Comparison of ENCODE assay signal across 14 mouse cellular contexts in the genomic region with DNA sequence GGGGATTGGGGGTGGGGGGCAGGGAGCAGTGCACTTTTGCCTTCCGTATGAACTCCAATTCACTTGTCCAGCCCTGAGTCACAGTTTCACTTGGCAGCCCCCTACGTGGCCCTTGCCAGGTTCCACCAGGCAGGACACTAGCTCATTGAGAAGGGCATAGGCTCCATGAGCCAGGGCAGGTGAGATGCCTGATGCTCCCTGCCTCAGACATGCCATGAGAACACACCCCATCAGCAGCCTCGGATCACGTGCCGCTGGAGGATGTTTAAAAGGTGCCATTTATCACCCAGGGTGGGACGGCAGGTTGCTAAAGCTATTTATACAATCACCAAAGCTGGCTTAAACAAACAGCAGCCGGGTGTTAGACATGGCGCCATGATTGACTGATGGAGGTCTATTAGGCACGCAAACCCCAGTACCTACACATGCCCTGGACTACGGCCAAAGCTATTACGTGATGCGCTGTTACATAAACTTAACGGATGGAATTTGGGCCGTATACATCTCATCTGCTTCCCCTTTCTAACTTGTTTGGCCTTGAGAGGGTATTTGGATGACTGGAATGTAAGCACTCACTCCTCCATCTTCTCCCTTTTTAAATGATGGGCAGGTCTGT.
DNase-seq lines count a peak whose midpoint lies in the region; ATAC-seq and TF ChIP-seq lines count a peak whose summit lies in the region.
"Had no signal": no experiment of that assay in that cellular context is flagged by ENCODE, and none has a peak within 500 bp of the region (broad histone marks: within the 10 kb centered on the region; RNA-seq: fewer than 3 reads in every experiment).

No protein-coding gene starts in this region.

- TF ChIP-seq CTCF in gastrocnemius, adult 2 months (IDR thresholded peaks at IDR 0.05): no peak

- no peak for DNase-seq in forebrain, embryonic 10.5 days (ENCODE audit: extremely low spot score, low spot score)
- DNase-seq in lung, postnatal 14 days: no peak
- DNase-seq in kidney, postnatal 36 days: peak; percentile 12 to 29
- DNase-seq in yolk sac, embryonic 10.5 days (ENCODE audit: low spot score): peak; percentile 30
- no peak for DNase-seq in gastrocnemius, adult 2 months
- DNase-seq: cerebellum, postnatal 25 days; right cerebral cortex, postnatal 14 days; thymus, postnatal 14 days had no signal

- H3K9ac ChIP-seq in forebrain, embryonic 16.5 days (replicated peaks; ENCODE audit: low read depth, low read length): no peak overlapping the region
- no peak overlapping the region for H3K9ac ChIP-seq in lung, embryonic 16.5 days (ENCODE audit: low read length)
- no peak overlapping the region for H3K9ac ChIP-seq in hindbrain, embryonic 12.5 days

- no peaks in the 10 kb centered on the region for H3K36me3 ChIP-seq in forebrain, embryonic 10.5 days (replicated peaks)
- no peaks in the 10 kb centered on the region for H3K36me3 ChIP-seq in forebrain, embryonic 16.5 days (ENCODE audit: control insufficient read depth, insufficient read depth)
- H3K36me3 ChIP-seq in lung, embryonic 16.5 days (ENCODE audit: control insufficient read depth, insufficient read depth, low read length): no peaks in the 10 kb centered on the region
- no peaks in the 10 kb centered on the region for H3K36me3 ChIP-seq in hindbrain, embryonic 12.5 days
- H3K36me3 ChIP-seq: heart, embryonic 10.5 days had no signal

- H3K4me3 ChIP-seq in forebrain, embryonic 10.5 days: no peak overlapping the region
- no peak overlapping the region for H3K4me3 ChIP-seq in forebrain, embryonic 16.5 days (replicated peaks; ENCODE audit: low read length)
- no peak overlapping the region for H3K4me3 ChIP-seq in lung, embryonic 16.5 days (ENCODE audit: low read length)
- no peak overlapping the region for H3K4me3 ChIP-seq in hindbrain, embryonic 12.5 days
- no peak overlapping the region for H3K4me3 ChIP-seq in gastrocnemius, adult 2 months
- H3K4me3 ChIP-seq: heart, embryonic 10.5 days; left cerebral cortex, adult 2 months had no signal

- no peak overlapping the region for H3K4me2 ChIP-seq in forebrain, embryonic 16.5 days (ENCODE audit: low read length)
- no peak overlapping the region for H3K4me2 ChIP-seq in lung, embryonic 16.5 days (ENCODE audit: low read depth, low read length)
- no peak overlapping the region for H3K4me2 ChIP-seq in hindbrain, embryonic 12.5 days (replicated peaks)

- WGBS in forebrain, embryonic 10.5 days: 80% methylated on average over 14 of the region's 14 CpGs
- WGBS in forebrain, embryonic 16.5 days: 68% methylated on average over 14 of the region's 14 CpGs
- 16% methylated on average over 14 of the region's 14 CpGs for WGBS in lung, embryonic 16.5 days
- 64% methylated on average over 14 of the region's 14 CpGs for WGBS in hindbrain, embryonic 12.5 days

- peaks cover 21% of the 10 kb centered on the region for H3K4me1 ChIP-seq in forebrain, embryonic 10.5 days
- H3K4me1 ChIP-seq in forebrain, embryonic 16.5 days (replicated peaks; ENCODE audit: control insufficient read depth, insufficient read depth, low read length): no peaks in the 10 kb centered on the region
- peaks cover 12% of the 10 kb centered on the region for H3K4me1 ChIP-seq in lung, embryonic 16.5 days (replicated peaks; ENCODE audit: control insufficient read depth, insufficient read depth, low read length)
- H3K4me1 ChIP-seq in hindbrain, embryonic 12.5 days: no peaks in the 10 kb centered on the region

- H3K27ac ChIP-seq in forebrain, embryonic 10.5 days: peak overlapping the region; percentile 17; the same call in 1 of the 2 replicates
- H3K27ac ChIP-seq in forebrain, embryonic 16.5 days (ENCODE audit: low read length): no peak overlapping the region
- H3K27ac ChIP-seq in lung, embryonic 16.5 days (ENCODE audit: low read length): no peak overlapping the region
- no peak overlapping the region for H3K27ac ChIP-seq in hindbrain, embryonic 12.5 days
- no peak overlapping the region for H3K27ac ChIP-seq in gastrocnemius, adult 2 months
- H3K27ac ChIP-seq: heart, embryonic 10.5 days; left cerebral cortex, adult 2 months had no signal

- no peaks in the 10 kb centered on the region for H3K27me3 ChIP-seq in forebrain, embryonic 10.5 days (ENCODE audit: poor library complexity, severe bottlenecking)
- no peaks in the 10 kb centered on the region for H3K27me3 ChIP-seq in forebrain, embryonic 16.5 days (replicated peaks; ENCODE audit: control insufficient read depth, insufficient read depth, low read length)
- no peaks in the 10 kb centered on the region for H3K27me3 ChIP-seq in lung, embryonic 16.5 days (ENCODE audit: control insufficient read depth, insufficient read depth, low read depth, low read length)
- no peaks in the 10 kb centered on the region for H3K27me3 ChIP-seq in hindbrain, embryonic 12.5 days

- H3K9me3 ChIP-seq in forebrain, embryonic 10.5 days: no peaks in the 10 kb centered on the region
- H3K9me3 ChIP-seq in forebrain, embryonic 16.5 days (ENCODE audit: control insufficient read depth, low read length): no peaks in the 10 kb centered on the region
- H3K9me3 ChIP-seq in lung, embryonic 16.5 days (ENCODE audit: control insufficient read depth, low read length): no peaks in the 10 kb centered on the region
- H3K9me3 ChIP-seq in hindbrain, embryonic 12.5 days (replicated peaks): no peaks in the 10 kb centered on the region
- H3K9me3 ChIP-seq: heart, embryonic 10.5 days had no signal

- no peak for ATAC-seq in forebrain, embryonic 16.5 days
- ATAC-seq in lung, embryonic 16.5 days (ENCODE audit: low read depth): 0 out of 2 replicates have a peak, but pooled peaks have one; percentile 30
- ATAC-seq in hindbrain, embryonic 12.5 days (ENCODE audit: low FRiP score): no peak
- ATAC-seq: activated CD4-positive, CD25-positive, alpha-beta regulatory T cell, adult 4 months had no signal

- intact Hi-C loops in gastrocnemius, adult 2 months (cut with DNase I): no loop called here

Comparison
In these comparisons a context has a peak if more than half of its experiments do, and no peak if none do; other contexts are left out.
1. DNase-seq: peak in kidney, postnatal 36 days (2 of 2) and yolk sac, embryonic 10.5 days (single experiment); none in forebrain, embryonic 10.5 days (single experiment), lung, postnatal 14 days (single experiment) and gastrocnemius, adult 2 months (single experiment).